Mouse (Mus musculus) kidney, postnatal 10 days (tissue): ENCODE results near the gene Kremen1.

ENCODE experiments used
- DNase-seq: peaks from one replicate; pipeline ENCODE4 v3.0.0; 2021; ENCODE audit warnings: mixed read lengths

Kremen1 gene

DNA sequence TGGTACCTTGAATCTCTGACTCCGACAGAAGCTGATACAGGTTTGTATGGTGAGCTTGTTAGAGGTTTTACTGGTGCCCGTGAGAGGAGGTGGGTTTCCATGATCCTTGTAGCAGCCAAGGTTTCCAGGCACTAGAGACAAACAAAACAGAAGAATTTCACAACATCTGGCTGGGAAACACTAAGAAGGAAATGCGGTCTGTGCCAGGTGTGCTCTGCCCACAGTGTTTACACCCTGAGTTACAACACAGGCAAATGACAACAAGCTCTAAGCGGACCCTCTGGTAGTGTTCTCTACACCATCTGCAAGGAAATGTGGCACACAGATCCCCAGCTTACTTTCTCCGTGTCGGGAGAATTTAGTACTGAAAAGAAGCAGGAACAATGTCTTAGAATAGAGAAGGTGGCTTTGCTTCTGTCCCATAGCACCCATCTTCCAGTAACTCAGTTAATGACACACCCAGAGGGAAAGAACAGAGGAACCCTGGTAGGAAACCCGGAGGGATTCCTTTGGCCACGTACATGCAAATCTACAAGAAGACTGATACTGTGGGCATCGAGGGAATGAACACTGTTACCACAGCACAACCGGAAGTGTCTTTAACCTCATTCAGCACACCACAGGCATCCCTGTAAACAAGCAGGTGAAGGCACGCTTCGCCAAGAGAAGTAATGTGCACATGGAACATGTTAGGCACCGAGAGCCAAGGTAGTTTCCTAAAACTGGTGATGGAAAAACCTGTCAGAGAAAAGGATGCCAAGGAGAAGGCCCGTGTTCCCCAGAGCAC lies 45.8 kb downstream of the Kremen1 start:
- no peak for DNase-seq

- DNase-seq, result no peak
Observed at GRCm38 (mm10) chr11:5214483-5215040, 46.8 kb downstream of the Kremen1 start.

DNA sequence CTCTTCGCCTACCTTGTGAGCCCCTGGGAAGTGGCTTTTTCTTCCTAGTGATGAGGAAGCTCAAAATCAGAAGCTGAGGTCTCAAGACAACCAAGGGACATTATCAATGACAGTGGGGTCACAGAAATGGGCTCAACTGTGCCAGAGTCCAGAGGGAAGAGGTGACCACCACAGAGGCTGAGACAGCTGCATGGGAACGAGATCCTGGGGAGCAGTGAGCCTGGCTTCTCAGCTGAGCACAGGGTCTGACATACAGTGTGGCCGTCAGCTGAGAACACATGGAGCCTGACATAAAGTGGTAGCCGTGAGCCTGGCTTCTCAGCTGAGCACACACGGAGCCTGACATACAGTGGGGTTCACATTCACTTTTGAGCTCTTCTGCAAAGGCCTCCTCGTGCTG lies 58.3 kb downstream of the Kremen1 start:
- DNase-seq, result no peak

DNA sequence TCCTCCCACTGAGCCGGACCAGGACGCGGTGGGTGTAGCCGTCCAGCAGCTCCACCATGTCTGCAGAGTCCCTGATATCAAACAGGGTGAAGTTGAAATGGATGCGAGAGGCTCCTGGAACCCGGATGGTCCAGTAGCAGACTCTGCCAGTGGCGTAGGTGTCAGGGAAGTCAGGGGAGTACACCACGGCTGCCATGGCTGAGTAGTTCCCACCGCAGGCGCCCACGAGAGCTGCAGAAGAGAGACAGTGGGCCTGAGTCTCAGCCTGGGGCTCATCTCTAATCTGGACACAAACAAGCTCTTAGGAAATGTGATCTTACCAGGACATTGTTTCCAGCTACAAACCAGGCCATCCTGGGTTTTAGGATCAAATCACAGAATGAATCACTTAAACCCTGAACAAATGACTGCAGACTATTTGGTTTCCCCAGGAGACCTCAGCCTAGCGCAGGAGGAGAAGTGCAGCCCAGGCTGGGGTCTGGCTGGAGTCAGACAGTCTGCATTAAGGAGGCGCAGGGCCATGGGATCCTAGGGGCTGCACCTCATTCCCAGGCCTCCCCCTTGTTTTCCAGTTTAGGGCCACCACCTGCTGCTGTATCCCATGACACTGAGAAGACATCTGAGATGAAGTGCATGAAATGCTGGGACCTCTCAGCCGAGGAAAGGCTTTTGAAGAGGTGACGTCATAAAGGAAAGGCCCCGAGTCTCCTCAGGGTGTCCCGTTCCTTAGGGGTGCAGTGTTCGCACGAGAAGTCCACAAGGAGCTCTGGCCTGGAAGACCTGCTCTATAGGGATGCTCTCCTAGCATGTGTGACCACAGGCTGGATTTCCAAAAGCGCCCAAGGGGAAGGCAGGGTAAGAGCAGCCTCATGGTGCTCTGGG lies 59.3 kb downstream of the Kremen1 start:
- DNase-seq, result no peak

DNA sequence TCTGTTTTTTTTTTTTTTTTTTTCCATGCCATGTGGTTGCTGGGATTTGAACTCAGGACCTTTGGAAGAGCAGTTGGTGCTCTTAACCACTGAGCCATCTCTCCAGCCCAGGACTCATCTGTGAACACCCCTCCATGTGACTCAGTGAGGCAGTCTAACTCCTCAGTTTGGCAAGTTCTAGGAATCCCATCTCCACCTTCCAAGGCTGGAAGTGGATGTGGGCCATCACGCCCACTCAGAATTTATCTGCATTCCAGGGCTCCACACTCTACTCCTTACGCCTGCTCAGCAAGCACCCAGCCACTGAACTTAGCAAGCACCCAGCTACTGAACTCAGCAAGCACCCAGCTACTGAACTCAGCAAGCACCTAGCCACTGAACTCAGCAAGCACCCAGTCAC lies 61.5 kb downstream of the Kremen1 start:
- no peak for DNase-seq

DNA sequence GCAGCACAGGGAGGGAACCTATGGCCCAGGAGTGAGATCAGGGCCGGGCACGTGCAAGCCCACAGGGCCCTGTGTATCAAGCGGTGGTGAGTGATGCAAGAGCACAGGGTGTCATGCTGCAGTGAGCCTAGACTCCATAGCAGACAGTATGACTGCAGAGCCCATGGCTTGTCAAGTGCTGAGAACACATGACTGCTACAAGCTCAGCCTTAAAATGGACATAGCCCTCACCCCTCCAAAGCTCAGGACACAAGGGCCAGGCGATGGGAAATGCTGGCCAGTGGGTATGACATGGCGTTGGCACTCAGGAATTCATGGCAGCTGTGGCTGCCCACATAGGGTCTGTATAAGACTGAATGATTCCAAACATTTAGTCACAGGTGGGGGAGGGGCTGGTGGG lies 64.3 kb downstream of the Kremen1 start:
- DNase-seq, result no peak

- no peak for DNase-seq
Observed at GRCm38 (mm10) chr11:5196583-5196982, 64.8 kb downstream of the Kremen1 start.

GRCm38 (mm10) chr11:5193576-5193881 lies 67.8 kb downstream of the Kremen1 start:
- no peak for DNase-seq

DNA sequence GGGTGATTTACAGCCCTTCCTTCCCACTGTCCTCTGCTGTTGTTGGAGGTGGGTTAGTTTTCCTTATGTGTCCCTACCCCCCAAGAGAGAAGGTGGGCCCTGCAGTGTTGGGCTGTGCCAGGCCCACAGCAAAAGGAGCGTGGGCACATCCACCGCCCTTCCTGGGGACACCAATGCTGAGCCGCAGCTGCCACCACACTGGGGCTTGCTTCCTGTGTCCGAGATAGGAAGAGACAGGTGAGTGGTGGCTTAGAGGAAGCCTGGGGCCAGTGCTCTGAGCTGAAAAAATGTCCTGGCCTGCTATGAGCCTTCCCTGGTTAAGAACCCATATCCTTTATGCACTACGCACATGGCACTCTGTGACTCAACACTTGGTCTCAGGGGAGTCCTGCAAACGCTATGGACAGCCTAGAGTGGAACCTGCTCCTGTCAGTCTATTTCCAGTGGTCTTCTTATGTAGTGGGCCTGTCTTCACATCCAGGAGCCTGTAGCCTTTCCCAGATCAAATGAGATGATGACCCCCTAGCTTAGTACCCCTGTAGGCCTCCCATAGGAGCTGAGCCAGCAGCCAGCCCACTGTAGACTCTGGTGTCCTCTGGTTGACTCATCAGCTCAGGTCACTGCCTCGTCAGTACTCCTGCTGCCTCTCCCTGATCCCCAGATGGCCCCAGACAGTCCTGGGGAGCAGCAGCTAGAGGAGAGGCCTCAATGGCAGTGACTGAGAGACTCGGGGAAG lies 68.3 kb downstream of the Kremen1 start:
- DNase-seq, result no peak

DNA sequence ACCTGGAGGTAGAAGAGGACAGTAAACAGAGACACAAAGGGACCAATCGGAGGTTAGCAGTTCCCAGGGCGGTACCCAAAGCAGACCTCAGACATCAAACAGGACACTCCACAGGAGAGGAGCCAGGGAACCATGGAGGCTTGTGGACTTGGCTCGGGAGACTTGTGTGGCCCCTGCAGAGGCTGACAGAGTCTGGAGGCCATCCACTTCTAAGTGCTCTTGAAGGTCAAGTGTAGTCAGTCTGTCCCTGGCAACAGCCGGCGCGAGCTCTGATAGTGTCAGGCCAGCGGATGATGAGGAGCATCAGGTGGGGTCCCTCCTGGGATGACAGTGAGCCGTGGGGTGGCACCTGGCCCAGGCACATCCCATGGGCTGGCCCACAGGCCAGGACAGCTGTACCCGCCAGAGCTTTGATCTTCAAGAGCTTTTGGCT lies 69.3 kb downstream of the Kremen1 start:
- DNase-seq, result no peak

DNA sequence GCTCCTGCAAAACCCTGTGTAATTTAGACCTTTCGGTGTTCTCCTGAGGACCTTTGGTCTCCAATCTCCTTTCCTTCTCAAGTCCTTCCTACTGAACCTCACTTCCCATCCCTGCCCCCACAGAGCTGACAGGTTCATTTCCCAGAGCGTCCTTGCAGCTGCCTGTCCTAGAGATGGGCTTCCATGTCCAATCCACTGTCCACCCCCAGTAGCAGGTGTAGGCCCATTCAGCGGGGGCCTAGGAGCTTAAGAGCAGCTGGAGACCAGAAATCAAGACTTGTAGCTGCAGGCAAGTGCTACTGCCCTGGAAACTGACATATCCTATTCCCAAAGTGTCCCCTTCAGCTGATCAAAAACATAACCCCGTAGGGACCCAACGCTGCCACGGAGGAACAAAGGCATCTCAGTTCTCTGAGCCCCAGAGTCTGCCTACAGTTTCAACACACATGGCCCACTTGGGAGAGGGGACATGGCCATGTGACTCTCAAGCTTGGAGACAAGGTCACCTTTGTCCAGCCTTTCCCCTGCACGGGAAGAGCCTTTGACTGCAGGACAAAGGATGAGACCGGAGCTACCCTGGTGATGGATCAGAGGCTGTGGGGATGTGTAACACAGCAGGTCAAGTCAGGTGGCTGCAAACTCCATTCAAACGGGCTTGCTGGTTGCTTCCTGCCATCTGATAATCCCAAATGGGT lies 72.0 kb downstream of the Kremen1 start:
- DNase-seq, result no peak

- DNase-seq, result no peak
Observed at GRCm38 (mm10) chr11:5188170-5188569, 73.2 kb downstream of the Kremen1 start.

- DNase-seq, result no peak
Observed at GRCm38 (mm10) chr11:5184832-5185231, 76.5 kb downstream of the Kremen1 start.

GRCm38 (mm10) chr11:5184250-5184649 lies 77.1 kb downstream of the Kremen1 start:
- DNase-seq, result peak; percentile 39

- no peak for DNase-seq
Observed at GRCm38 (mm10) chr11:5182870-5183269, 78.5 kb downstream of the Kremen1 start.

GRCm38 (mm10) chr11:5181850-5182404 lies 79.4 kb downstream of the Kremen1 start:
- peak; percentile 91 for DNase-seq

DNA sequence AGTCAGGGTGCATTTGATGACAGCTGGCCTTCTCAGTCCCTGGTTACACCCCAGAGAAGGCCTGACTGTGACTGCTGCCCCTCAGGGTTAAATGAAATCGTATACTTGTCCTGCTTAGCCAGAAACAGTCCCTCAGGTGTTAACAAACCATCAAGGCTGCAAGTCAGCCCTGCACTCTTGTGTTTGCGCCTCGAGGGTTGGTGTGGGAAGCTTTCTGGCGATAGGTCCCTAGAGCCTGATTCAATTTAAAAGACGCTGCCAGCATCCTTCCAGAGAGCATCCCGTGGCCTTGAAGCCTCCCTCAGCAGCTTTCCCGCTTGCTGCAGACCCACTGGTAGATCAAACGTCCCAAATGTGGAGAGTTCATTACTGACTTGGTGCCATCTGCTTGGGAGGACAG lies 82.0 kb downstream of the Kremen1 start:
- DNase-seq, result no peak

- DNase-seq, result peak; percentile 55
Observed at GRCm38 (mm10) chr11:5177171-5177570, 84.2 kb downstream of the Kremen1 start.

GRCm38 (mm10) chr11:5176685-5177084 lies 84.7 kb downstream of the Kremen1 start:
- no peak for DNase-seq

GRCm38 (mm10) chr11:5175866-5176265 lies 85.5 kb downstream of the Kremen1 start:
- DNase-seq, result no peak

- no peak for DNase-seq
Observed at GRCm38 (mm10) chr11:5175141-5175540, 86.2 kb downstream of the Kremen1 start.

GRCm38 (mm10) chr11:5172861-5173260 lies 88.5 kb downstream of the Kremen1 start:
- DNase-seq, result no peak
